Mouse (Mus musculus) CH12F3 (cell line): ENCODE results near the gene Itpr2.

ENCODE experiments used
- in situ Hi-C: fragments of 300-500 bp; cut with MboI; formaldehyde crosslinking; loops from 2 replicates; pipeline ENCODE4 v1.14.3; 2020; ENCODE audit warnings: low sequenced_read_pairs

Gene Itpr2

GRCm38 (mm10) chr6:146124479-146124878 is 377.5 kb downstream of the Itpr2 start:
- in situ Hi-C loops = no loop called here

- in situ Hi-C loops = no loop called here
Observed at GRCm38 (mm10) chr6:146123656-146124055, 378.4 kb downstream of the Itpr2 start.

- in situ Hi-C loops = no loop called here
Observed at GRCm38 (mm10) chr6:146120172-146120571, 381.9 kb downstream of the Itpr2 start.

- in situ Hi-C loops = no loop called here
Observed at GRCm38 (mm10) chr6:146114731-146115302, 387.2 kb downstream of the Itpr2 start.

GRCm38 (mm10) chr6:146114071-146114470 is 388.0 kb downstream of the Itpr2 start:
- in situ Hi-C loops = no loop called here

- in situ Hi-C loops = no loop called here
Observed at GRCm38 (mm10) chr6:146113085-146113484, 388.9 kb downstream of the Itpr2 start.

- in situ Hi-C loops = no loop called here
Observed at GRCm38 (mm10) chr6:146112211-146112610, 389.8 kb downstream of the Itpr2 start.

GRCm38 (mm10) chr6:146111781-146112180 is 390.2 kb downstream of the Itpr2 start:
- in situ Hi-C loops = no loop called here

GRCm38 (mm10) chr6:146110832-146111741 is 390.9 kb downstream of the Itpr2 start:
- in situ Hi-C loops = no loop called here

GRCm38 (mm10) chr6:146110425-146110824 is 391.6 kb downstream of the Itpr2 start:
- in situ Hi-C loops = no loop called here

- in situ Hi-C loops = no loop called here
Observed at GRCm38 (mm10) chr6:146108695-146109094, 393.3 kb downstream of the Itpr2 start.

GRCm38 (mm10) chr6:146107117-146107832 is 394.7 kb downstream of the Itpr2 start:
- in situ Hi-C loops = no loop called here

- in situ Hi-C loops = no loop called here
Observed at GRCm38 (mm10) chr6:146083056-146083961, 418.7 kb downstream of the Itpr2 start.

GRCm38 (mm10) chr6:146082476-146082875 is 419.5 kb downstream of the Itpr2 start:
- in situ Hi-C loops = no loop called here

GRCm38 (mm10) chr6:146081578-146081977 is 420.4 kb downstream of the Itpr2 start:
- in situ Hi-C loops = no loop called here

GRCm38 (mm10) chr6:146080546-146081512 is 421.2 kb downstream of the Itpr2 start:
- in situ Hi-C loops = no loop called here

- in situ Hi-C loops = no loop called here
Observed at GRCm38 (mm10) chr6:146079734-146080443, 422.1 kb downstream of the Itpr2 start.

GRCm38 (mm10) chr6:146079261-146079660 is 422.8 kb downstream of the Itpr2 start:
- in situ Hi-C loops = no loop called here

GRCm38 (mm10) chr6:146078136-146078535 is 423.9 kb downstream of the Itpr2 start:
- in situ Hi-C loops = no loop called here
